Mouse (Mus musculus): ENCODE results near the gene Phyhipl. TPM values are rescaled to one million over a fixed set of nuclear protein-coding genes. Genes with fewer than 3 reads are reported as not detected.
A peak's percentile ranks its signal among the peaks of the same experiment; 100 is the strongest.

Gene Phyhipl
- polyA plus RNA-seq (2012; rRNA removed): 348 and 404 TPM in 2 replicates

DNA sequence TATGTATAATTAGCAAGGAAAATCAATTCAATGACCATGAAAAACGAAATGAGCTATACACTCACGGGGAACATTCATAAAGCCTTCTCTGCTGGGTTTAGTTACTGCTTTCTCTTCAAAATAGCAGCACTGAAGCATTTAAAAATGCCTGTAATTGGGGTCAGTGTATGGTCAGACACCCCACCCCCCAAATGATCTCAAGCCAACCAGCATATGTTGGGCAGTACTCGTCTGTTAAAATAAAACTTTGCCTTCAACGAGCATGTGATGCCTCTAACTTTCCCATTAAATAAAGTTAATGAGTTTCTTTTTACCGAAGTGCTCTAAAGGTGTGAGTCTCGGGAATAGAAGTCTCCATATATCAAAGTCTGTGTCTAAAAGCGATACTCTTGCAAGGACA is at the start of gene Phyhipl:
TSS of gene Phyhipl (minus strand) at position 138 of the 400 bp plus-strand sequence.
- H3K4me1 ChIP-seq (ENCODE audit: control insufficient read depth, insufficient read depth, low read length): no peaks in the 10 kb centered on the region
- TF ChIP-seq POLR2A (IDR thresholded peaks at IDR 0.05; ENCODE audit: control insufficient read depth, low read depth, low read length) (no peak), CTCF (IDR thresholded peaks at IDR 0.05; ENCODE audit: control insufficient read depth, insufficient read depth, insufficient replicate concordance, low read depth, low read length) (no peak)
- H3K36me3 ChIP-seq (ENCODE audit: control insufficient read depth, insufficient read depth, low read length): no peaks in the 10 kb centered on the region
- no peak within 1 kb of the TSS for H3K4me3 ChIP-seq (ENCODE audit: control insufficient read depth, low read depth, low read length)
- H3K27me3 ChIP-seq (ENCODE audit: control insufficient read depth, insufficient read depth, low read length): no peaks in the 10 kb centered on the region
- no peak within 1 kb of the TSS for H3K27ac ChIP-seq (ENCODE audit: control insufficient read depth, insufficient read depth, low read depth, low read length)

DNA sequence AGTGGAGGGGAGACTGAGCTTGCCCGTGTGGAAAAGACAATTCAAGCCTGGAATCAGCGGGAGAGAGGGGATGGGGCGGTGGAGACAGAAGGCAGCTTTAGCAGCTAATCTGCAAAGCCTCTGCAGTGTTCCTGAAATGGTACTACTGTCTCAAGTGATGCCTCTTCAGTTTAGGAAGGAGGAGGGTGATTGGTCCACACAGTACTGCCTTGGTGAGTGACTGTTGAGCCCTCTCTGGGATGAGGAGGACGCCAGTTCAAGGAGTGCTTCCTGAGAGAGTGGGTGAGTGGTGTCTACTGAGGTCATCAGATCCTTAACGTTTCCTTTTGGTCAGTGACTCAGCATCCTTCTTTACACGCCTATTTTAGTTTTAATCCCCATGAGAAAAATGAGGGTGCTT is 47.4 kb upstream of the Phyhipl start:
- TF ChIP-seq CTCF (IDR thresholded peaks at IDR 0.05; ENCODE audit: control insufficient read depth, insufficient read depth, insufficient replicate concordance, low read depth, low read length) (no peak), POLR2A (IDR thresholded peaks at IDR 0.05; ENCODE audit: control insufficient read depth, low read depth, low read length) (no peak)
- Histone ChIP-seq H3K4me1 (ENCODE audit: control insufficient read depth, insufficient read depth, low read length) (no peaks in the 10 kb centered on the region), H3K4me3 (ENCODE audit: control insufficient read depth, low read depth, low read length) (no peak overlapping the region), H3K27me3 (ENCODE audit: control insufficient read depth, insufficient read depth, low read length) (no peaks in the 10 kb centered on the region), H3K27ac (ENCODE audit: control insufficient read depth, insufficient read depth, low read depth, low read length) (no peak overlapping the region), H3K36me3 (ENCODE audit: control insufficient read depth, insufficient read depth, low read length) (no peaks in the 10 kb centered on the region)

DNA sequence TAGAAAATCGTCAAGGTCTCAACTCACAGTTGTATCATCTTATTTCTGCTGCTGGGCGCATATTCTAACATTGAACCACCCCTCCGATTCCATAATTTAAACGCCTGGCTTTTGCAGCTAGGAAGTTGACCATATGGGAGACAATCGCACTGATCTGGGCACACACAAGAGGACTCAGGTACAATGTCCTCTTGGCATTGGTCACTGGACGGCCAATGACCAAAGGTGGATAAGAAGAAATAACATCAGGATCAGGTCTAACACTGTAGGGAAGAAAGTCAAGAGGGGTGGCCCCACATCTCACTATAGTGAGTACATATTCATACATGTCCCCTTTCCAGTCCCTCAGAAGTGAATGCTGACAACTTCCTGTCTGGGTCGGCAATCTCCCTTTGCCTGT is 43.8 kb upstream of the Phyhipl start:
- Histone ChIP-seq H3K4me1 (ENCODE audit: control insufficient read depth, insufficient read depth, low read length) (peaks cover 3% of the 10 kb centered on the region), H3K27me3 (ENCODE audit: control insufficient read depth, insufficient read depth, low read length) (no peaks in the 10 kb centered on the region), H3K4me3 (ENCODE audit: control insufficient read depth, low read depth, low read length) (no peak overlapping the region), H3K27ac (ENCODE audit: control insufficient read depth, insufficient read depth, low read depth, low read length) (no peak overlapping the region), H3K36me3 (ENCODE audit: control insufficient read depth, insufficient read depth, low read length) (no peaks in the 10 kb centered on the region)
- TF ChIP-seq POLR2A (IDR thresholded peaks at IDR 0.05; ENCODE audit: control insufficient read depth, low read depth, low read length): no peak
- no peak for TF ChIP-seq CTCF (IDR thresholded peaks at IDR 0.05; ENCODE audit: control insufficient read depth, insufficient read depth, insufficient replicate concordance, low read depth, low read length)

DNA sequence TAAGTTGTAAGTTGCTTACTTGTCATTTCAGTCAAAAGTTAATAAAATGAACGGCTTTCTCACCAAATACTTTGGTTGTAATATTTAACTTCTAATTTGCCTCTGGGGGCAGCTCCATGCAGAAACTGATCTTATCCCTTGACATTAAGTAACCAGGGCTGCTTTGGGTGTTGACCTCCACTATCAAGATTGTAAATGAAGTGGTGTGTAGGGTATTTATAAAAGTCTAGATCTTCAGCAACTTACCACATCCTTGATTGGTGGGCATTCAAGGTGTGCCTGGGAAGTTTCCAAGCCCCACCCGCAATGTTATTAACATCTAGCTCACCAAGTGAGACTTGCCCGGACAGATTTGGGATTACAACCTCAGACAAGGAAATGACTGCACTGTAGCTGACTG is 42.2 kb upstream of the Phyhipl start:
- no peaks in the 10 kb centered on the region for H3K27me3 ChIP-seq (ENCODE audit: control insufficient read depth, insufficient read depth, low read length)
- no peak overlapping the region for H3K4me3 ChIP-seq (ENCODE audit: control insufficient read depth, low read depth, low read length)
- TF ChIP-seq CTCF (IDR thresholded peaks at IDR 0.05; ENCODE audit: control insufficient read depth, insufficient read depth, insufficient replicate concordance, low read depth, low read length): no peak
- TF ChIP-seq POLR2A (IDR thresholded peaks at IDR 0.05; ENCODE audit: control insufficient read depth, low read depth, low read length): no peak
- H3K27ac ChIP-seq (ENCODE audit: control insufficient read depth, insufficient read depth, low read depth, low read length): no peak overlapping the region
- peaks cover 3% of the 10 kb centered on the region for H3K4me1 ChIP-seq (ENCODE audit: control insufficient read depth, insufficient read depth, low read length)
- H3K36me3 ChIP-seq (ENCODE audit: control insufficient read depth, insufficient read depth, low read length): no peaks in the 10 kb centered on the region

DNA sequence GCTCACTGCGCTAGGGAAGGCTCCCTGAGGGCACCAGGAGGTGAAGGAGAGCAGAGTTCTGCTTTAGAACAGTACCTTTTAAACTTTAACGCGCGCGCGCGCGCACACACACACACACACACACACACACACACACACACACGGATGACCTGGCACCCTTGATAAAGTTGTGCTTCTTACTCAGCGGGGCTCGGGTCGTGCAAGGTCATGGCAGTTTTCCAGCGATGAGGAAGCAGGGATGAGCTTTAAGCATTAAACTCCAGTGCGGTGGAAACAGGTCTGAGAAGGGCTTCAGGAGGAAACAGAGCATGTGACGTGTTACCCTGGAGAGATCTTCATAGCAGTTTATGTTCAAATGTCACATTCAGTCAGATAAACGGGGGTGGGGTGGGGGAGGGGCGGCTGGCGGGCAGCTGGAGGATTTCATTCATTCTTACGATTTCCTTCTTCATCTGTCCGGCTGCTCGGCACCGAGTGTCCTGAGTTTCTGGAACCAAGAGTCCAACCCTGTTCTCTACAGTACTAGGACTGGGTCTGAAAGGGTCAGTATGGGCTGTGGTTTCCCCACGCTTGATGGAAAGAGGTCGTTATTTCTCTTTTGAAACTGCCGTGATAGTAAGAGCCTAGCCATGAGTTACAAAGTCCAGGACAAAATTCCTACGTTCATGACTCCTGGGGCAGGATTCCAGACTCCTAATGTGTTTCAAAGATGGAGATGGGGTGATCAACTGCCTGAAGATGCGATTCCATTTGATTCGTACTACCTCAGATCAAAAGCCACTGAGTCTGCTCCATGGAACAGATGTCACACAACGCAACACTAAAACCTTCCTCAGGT is 41.2 kb upstream of the Phyhipl start:
- Histone ChIP-seq H3K4me3 (ENCODE audit: control insufficient read depth, low read depth, low read length) (peak overlapping the region; percentile 3; the same call in 1 of the 2 replicates), H3K36me3 (ENCODE audit: control insufficient read depth, insufficient read depth, low read length) (no peaks in the 10 kb centered on the region), H3K27ac (ENCODE audit: control insufficient read depth, insufficient read depth, low read depth, low read length) (no peak overlapping the region), H3K27me3 (ENCODE audit: control insufficient read depth, insufficient read depth, low read length) (no peaks in the 10 kb centered on the region), H3K4me1 (ENCODE audit: control insufficient read depth, insufficient read depth, low read length) (peaks cover 3% of the 10 kb centered on the region)
- TF ChIP-seq POLR2A (IDR thresholded peaks at IDR 0.05; ENCODE audit: control insufficient read depth, low read depth, low read length) (no peak), CTCF (IDR thresholded peaks at IDR 0.05; ENCODE audit: control insufficient read depth, insufficient read depth, insufficient replicate concordance, low read depth, low read length) (no peak)

DNA sequence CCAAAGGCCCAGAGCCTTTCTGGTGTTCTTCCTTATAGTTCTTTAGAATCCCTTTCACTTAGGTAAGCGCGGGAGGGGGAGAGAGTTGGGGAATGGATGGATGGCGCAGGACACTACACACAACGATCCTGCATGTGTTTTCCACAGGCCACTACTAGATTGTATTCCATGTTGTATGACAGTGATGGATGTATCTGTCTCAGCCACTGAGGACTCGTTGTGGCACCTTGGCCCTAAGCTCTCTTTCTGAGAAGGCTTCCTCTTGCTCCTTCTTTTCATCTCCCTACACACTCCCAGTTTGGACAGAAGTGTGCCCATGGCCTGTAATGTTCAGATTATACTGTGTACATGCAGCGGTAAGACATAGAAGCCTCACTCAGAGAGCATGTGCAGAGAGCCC is 33.6 kb upstream of the Phyhipl start:
- no peak for TF ChIP-seq POLR2A (IDR thresholded peaks at IDR 0.05; ENCODE audit: control insufficient read depth, low read depth, low read length)
- TF ChIP-seq CTCF (IDR thresholded peaks at IDR 0.05; ENCODE audit: control insufficient read depth, insufficient read depth, insufficient replicate concordance, low read depth, low read length): no peak
- Histone ChIP-seq H3K4me1 (ENCODE audit: control insufficient read depth, insufficient read depth, low read length) (no peaks in the 10 kb centered on the region), H3K36me3 (ENCODE audit: control insufficient read depth, insufficient read depth, low read length) (no peaks in the 10 kb centered on the region), H3K4me3 (ENCODE audit: control insufficient read depth, low read depth, low read length) (no peak overlapping the region), H3K27me3 (ENCODE audit: control insufficient read depth, insufficient read depth, low read length) (no peaks in the 10 kb centered on the region), H3K27ac (ENCODE audit: control insufficient read depth, insufficient read depth, low read depth, low read length) (no peak overlapping the region)

DNA sequence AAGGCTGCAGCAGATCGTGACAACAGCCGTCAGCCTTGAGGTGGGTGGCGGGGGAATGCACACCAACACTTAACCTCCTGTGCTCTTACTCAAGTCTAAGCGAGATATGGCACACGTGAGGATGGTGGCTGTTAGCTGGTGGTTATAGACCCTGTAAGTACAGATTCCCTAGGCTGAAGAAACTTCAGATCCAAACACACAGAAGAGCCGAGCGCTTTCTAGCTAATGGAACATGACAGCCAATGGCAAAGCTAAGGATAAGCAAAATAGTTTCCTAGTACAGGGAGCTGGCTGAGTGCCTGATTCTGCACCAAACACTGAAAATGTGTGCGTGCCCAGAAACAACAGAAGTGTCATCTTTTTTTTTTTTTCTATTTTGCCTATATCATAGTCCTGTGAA is 33.1 kb upstream of the Phyhipl start:
- no peak for TF ChIP-seq POLR2A (IDR thresholded peaks at IDR 0.05; ENCODE audit: control insufficient read depth, low read depth, low read length)
- TF ChIP-seq CTCF (IDR thresholded peaks at IDR 0.05; ENCODE audit: control insufficient read depth, insufficient read depth, insufficient replicate concordance, low read depth, low read length): no peak
- Histone ChIP-seq H3K36me3 (ENCODE audit: control insufficient read depth, insufficient read depth, low read length) (no peaks in the 10 kb centered on the region), H3K4me3 (ENCODE audit: control insufficient read depth, low read depth, low read length) (no peak overlapping the region), H3K27ac (ENCODE audit: control insufficient read depth, insufficient read depth, low read depth, low read length) (no peak overlapping the region), H3K4me1 (ENCODE audit: control insufficient read depth, insufficient read depth, low read length) (no peaks in the 10 kb centered on the region), H3K27me3 (ENCODE audit: control insufficient read depth, insufficient read depth, low read length) (no peaks in the 10 kb centered on the region)
